Mouse (Mus musculus): ENCODE results near the gene Golt1b.
A peak's percentile ranks its signal among the peaks of the same experiment; 100 is the strongest.
"Not testable (repeated sequence)": the region's sequence is repeated elsewhere in the genome, so short reads cannot be mapped to it uniquely, and the experiment has no call there.

Gene Golt1b

DNA sequence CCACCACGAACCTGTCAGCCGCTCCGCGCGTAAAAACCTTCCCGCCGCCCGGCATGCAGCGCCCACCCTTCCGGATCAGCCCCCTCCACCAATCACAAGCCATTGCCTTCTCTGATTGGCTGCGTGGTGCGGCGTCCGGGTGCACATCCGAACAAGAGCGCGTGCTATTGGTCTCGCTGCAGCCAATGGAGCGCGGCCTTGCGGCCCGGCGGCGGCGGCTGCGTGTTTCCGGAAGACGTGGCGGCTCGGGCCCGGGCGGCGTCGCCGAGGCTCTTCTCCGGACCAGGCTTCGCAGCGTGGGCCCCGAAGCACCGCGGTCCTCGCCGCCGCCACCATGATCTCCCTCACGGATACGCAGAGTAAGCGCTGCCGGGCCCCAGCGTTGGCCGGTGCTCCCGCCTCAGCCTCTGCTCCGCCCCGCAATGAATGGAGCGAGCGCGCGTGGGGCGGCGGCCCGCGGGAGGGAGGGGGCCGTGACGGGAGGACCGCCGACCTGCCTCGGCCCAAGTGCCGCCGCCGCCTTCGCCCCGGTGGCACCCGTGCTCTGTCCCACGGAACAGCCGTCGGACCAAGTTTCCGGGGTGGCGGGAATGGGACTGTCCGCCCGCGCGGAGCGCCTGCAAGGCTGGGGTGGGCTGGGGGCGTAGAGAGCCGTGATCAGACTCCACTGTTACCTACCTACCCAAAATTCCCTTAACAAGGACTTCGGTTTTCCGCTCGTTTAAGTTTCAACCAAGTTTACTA lies at the start of gene Golt1b, which contains the start of gene Recql:
Gene Golt1b (plus strand): TSS at position 211 of the 744 bp plus-strand sequence.
Gene Recql (minus strand): TSS at position 77 of the 744 bp plus-strand sequence.
- DNase-seq (ENCODE audit: low spot score) = peak; percentile 98

DNA sequence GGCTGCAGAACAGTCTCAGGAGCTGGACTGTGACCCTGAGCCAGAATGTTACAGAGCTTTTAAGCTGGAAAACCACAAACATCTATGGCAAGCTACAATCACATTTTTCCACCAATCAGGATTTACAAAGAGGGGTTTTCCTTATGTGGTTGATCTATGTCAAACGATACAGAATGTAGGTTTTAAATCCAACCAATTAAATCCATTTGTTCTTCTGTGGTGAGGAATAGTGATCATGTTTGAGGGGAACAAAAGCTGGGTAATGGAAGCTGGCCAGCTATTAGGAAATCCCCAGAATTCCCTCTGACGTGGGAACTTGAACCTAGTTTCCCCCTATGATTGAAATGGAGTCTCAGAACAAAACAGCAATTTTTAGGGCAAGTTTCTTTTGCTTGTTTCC lies 48.1 kb upstream of the Golt1b start:
- no peak for DNase-seq (ENCODE audit: low spot score)

DNA sequence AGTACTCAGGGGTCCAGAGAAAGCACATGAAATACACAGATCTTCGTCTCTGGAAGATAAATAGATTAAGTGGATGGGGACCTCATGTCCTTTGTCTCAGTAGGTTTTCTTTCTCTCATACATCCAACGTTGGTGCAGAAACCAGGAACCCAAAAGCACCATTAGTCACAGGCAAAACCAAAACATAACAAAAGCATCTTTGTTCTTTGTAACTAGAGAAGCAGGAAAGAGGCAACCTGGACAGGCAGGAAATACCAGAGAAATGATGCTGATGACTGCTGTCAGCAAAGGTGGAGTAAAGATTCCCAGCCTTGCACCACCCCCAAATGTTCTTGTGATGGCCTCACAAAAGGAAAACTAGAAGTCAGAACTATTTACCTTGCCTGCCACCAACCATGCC lies 47.4 kb upstream of the Golt1b start:
- no peak for DNase-seq (ENCODE audit: low spot score)

DNA sequence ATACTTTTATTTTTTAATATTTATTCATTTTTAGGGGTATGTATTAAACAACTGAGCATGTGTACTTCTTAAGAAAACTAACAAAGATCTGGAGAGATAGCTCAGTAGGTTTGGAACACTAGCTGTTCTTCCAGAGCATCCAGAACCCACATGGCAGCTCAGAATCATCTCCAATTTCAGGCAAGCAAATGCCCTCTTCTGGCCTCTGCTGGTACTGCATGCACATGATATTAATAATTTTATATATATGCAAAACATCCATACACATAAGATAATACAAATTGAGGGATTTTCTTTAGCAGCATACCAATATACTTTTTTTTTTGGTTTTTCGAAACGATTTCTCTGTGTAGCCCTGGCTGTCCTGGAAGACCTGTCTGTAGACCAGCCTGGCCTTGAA lies 43.5 kb upstream of the Golt1b start:
- DNase-seq (ENCODE audit: low spot score) = peak; percentile 24

DNA sequence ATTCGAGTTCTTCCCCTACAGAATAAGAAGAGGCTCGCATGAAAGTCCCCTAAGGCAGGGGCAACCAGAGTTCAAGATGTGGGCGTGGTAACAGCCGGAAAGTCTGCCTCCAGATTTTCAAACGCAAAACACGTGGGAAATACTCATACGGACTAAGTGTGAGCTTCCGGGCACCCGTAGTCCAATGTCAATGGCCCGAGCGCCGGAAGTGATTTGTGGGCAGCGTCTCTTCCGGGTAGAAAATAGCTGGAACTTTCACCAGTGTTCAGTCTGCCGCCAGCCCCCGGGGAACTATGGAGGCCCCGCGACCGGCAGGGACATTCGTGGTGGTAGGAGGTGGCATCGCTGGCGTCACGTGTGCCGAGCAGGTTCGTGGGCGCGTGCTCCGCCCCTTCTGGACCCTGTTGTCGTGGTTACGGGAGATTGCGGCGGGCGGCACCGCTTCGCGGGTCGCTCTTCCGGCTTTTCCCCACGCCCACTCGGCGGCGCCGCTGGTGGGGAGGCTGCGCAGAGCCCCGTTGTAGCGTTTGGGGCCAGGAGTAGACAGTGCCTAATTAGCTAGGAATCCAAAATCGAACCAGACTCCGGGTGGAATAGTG lies 41.5 kb upstream of the Golt1b start, which contains the start of gene Pyroxd1:
Gene Pyroxd1 (plus strand): TSS at position 215 of the 599 bp plus-strand sequence.
- DNase-seq (ENCODE audit: low spot score) = peak; percentile 74

DNA sequence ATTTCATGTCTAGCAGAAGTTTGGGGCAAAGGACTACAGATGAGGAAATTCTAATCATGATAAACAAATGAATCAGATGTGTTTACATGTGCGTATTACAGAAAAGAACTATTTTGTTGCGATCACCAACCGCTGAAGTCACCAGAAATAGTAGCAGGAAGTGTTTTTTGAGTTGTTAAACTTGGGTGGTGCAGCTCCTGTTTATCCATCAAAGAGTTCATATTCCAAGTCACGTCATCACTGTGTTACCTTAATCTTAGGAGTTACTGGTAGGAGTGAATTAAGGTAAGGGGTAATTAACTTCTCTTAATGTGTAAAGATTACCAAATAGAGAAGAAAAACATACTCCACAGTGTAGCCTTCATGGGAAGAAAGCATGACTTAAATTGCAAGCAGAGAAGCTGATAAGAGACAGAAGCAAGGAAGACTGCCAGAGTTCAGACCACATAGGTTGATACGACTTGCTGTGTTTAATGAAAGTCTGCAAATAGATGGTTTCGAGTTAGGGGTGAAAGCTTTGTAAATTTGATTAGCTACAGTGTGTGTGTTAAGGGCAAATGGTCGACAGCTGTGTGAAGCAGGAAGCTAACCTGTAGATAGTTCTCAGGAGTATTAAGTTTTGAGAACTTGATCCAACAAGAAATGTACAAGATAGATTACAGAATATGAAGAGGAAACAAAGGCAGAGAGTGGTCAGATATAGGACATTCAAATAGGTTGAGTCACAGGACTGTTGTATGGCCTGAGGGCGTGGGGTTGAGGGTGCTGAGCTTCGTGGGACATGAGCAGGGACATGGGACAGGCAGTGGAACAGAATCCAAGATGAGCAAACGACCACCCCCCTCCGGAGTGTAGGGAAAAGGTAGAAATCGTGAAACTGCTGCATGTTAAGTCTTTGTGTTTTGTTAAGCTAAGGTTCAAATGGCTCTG lies 40.6 kb upstream of the Golt1b start:
- no peak for DNase-seq (ENCODE audit: low spot score)

DNA sequence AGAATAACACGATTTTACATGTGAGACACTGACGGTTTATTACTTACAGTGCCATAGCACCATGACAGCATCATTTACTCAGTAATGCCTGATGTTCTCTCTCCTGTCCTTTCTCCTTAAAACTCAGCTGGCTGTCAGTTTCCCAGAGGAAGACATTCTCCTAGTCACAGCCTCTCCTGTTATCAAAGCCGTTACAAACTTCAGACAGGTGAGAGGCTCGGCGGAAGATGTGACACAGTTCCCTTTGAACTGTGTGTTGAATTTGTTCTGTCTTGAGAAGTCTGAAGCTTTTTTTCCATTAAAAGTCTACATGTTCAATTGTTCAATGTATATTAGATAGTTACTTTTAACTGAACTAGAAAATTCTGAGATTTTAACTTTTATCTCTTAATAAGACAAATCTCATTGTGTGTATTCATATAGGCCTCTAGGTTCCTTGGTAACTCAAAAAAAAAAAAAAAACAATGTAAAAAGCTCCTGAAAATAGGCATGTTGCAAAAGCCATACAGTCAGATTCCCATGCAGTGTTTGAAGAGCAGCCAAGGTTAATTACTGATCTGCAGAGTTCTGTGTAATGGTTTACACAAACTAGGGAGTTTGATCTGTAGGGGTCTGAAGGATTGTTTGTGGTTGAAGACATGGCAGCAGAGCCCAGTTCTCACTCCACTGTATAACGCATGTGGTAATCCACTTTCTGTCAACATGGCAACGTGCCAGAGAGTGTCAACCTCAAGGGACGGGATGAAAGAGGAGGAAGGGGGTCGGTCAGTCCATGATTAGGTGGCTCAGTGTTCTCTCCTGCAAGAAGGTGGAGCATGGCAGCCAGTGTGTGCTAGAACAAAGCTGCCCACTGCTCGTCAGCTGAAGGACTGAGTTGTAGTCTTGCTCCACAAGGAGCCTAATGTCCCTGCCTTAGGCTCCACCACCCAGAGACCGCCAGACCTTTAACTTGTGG lies 39.3 kb upstream of the Golt1b start:
- no peak for DNase-seq (ENCODE audit: low spot score)

DNA sequence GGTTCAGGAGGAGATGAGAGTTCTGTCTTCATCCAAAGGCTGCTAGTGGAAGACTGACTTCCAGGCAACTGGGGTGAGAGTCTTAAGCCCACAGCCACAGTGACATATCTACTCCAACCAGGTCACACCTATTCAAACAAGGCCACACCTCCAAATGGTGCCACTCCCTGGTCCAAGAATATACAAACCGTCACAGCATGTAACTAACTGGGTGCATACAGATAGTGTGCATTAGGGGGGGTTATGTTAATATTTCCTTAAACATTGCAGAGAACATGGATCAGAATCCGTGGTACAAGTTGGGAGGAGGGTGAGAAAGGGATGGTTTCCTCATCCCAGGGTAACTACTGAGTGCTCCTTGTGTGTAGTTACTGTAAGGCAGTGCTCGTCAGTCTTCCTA lies 34.9 kb upstream of the Golt1b start:
- DNase-seq (ENCODE audit: low spot score) = not testable (repeated sequence)

DNA sequence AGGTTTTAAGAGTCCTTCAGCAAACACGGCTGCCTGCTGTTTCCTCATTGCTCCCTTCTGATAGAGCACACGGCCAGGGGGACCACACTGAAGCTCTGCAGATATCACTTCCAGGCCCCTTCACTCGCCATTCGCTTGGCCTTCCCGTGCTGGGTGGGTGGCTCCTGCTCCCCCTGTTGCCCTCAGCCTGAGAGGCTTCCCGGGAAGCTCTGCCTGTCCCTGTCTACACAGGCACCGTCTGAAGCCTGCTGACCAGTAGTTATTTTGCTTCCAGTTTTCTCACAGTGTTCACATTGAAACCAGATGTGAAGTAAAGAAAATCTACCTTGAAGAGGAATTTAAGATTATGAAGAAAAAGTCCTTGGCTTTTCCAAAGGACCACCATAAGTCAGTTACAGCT lies 29.9 kb upstream of the Golt1b start:
- DNase-seq (ENCODE audit: low spot score) = no peak

DNA sequence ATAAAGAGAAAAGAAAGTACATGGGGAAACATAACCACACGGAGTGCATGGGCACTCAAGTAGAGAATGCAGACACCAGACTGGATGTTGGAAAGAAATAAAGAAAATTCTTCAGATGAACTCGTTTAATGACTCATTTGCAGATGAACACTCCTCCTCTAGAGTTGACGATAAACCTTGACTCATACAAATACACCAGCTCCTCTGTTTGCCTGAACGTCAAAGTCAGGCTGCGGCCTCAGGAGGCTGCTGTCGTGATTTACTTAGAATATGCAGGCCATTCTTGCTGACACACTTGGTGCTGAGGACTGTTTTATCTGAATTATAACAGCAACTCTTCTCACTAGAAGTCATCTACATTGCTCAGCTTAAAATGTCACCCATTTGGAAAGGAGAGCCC lies 25.0 kb upstream of the Golt1b start:
- no peak for DNase-seq (ENCODE audit: low spot score)

DNA sequence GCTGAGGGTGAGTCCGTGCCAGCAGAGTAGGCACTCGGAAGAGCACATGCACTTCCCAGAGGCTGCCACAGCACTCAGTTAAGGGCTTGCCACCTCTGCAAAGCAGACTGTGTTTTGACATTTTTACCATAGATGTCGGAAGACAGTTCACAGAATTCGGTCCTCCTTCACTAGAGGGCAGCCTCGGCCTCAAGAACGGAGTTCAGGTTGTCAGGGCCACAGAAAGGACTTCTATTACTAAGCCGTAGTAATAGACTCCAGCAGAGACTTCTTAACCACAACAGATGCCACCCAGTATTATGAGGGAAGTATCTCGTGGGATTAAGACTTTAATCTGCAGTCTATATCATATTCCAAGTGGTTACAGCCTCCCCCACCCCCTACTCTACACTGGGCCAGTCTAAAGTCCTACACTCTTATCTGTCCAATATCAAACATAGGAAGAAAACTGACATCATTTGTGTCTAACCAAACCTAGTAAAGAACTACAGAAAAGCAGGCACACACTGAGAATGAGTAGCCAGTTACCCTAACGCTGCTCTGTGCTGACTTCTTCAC lies 23.9 kb upstream of the Golt1b start:
- DNase-seq (ENCODE audit: low spot score) = no peak

DNA sequence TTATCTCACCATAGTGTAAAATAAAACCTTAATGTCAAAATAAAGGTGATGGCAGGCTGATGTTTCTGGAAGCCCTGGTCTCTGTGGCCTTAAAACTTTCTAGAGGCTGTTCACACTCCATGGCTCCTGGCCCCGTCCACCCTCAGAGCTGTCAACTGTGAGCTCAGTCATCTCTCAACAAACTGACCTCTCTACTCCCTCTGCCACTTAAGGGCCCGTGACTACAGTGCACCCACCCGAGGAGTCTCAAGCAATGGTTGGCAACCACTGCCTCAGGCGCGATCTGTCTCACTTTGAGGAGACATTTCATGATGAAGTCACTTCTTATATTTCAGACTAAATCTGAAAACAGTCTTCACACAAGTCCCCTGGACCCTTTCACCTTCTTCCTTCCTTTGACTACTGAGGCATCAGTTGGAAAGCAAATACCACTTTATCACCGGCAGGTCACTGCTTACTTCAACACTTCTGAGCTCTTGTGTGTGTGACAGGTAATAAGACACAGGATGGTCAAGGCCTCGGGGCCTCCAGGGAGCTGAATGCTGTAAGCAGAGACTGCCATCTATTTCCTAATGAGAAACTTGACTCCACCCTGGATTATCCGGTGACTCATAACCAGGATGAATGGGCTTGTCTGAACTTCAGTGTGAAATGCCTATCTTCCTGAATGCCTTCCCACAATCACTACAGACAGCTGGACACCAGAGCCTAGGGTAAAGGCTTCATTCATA lies 21.1 kb upstream of the Golt1b start:
- DNase-seq (ENCODE audit: low spot score) = no peak

DNA sequence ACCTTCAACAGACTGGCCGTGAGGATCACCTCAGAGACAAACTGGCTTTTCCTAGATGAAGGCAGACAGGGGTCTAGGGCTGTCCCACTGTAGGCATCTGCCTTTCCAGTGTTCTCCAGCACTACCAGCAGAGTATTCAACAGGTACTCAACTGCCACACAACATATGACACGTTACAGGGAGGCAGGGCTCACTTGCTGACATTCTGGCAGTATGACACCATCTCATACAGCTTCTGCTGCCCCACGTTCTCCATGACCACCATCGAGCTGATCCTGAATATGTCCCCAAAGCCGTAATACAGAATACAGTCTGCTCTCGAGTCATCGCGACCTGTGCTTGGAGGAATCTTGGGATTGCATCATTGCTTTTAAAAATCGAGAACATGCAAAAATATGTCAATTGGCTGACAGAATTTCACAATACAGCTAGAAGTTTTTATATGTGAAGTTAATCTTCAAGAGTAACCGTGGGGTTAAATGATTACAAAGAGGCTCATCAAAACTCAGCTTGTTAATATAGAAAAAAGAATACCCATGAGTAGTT lies 20.5 kb upstream of the Golt1b start:
- no peak for DNase-seq (ENCODE audit: low spot score)

DNA sequence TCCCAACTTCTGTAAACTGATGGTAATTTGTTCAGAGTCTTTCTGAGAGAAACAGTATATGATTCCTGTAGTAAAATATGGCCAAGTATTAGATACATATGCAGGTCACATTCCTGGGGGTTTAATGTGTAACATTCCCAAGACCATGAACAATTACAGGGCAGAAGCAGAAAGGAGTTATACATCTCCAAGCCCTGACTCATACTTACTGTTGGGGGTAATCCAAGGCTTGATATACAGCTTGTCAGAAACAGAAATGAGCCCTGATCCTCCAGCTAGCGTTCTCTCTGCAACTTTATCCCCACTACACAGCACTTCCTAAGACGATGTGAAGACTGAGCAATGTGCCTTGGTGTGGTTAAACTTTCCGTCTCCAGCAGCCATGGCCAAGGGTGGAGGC lies 19.5 kb upstream of the Golt1b start:
- no peak for DNase-seq (ENCODE audit: low spot score)

DNA sequence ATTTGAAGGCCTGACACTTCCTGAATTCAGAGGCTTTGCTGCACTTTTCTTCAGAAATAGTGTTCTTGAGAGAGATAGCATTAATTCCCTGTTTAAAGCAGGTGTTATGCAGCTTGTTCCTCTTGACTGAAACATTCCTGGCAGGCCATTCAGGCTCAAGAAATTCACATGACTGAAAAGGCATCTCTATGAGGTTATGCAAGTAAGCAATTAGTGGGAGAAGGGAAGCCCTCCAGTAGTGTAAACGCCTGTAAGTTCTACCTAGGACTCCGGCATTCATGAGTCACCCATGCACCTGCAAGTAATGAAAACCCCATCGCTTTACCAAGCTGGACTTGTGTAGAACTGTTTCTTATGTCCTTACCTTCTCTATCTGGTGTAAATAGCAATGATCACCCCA lies 17.5 kb upstream of the Golt1b start:
- no peak for DNase-seq (ENCODE audit: low spot score)

DNA sequence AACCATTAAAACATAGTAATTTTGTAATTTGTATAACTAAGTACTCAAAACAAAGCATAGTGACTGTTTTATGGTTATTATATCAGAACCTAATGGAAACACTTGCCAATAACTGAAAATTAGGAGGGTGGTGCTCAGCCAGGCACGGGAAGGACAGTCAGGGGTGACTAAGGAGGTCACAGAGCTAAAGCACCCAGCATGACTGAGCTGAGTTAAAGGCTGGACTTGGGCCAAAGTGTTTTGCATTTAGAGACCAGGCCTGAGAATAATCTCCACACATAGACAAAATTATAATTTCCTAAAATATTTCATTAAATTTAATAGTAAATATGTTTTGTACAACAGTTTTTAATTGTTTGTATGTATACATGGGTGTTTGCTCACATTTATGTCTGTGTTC lies 9.9 kb upstream of the Golt1b start:
- DNase-seq (ENCODE audit: low spot score) = no peak

DNA sequence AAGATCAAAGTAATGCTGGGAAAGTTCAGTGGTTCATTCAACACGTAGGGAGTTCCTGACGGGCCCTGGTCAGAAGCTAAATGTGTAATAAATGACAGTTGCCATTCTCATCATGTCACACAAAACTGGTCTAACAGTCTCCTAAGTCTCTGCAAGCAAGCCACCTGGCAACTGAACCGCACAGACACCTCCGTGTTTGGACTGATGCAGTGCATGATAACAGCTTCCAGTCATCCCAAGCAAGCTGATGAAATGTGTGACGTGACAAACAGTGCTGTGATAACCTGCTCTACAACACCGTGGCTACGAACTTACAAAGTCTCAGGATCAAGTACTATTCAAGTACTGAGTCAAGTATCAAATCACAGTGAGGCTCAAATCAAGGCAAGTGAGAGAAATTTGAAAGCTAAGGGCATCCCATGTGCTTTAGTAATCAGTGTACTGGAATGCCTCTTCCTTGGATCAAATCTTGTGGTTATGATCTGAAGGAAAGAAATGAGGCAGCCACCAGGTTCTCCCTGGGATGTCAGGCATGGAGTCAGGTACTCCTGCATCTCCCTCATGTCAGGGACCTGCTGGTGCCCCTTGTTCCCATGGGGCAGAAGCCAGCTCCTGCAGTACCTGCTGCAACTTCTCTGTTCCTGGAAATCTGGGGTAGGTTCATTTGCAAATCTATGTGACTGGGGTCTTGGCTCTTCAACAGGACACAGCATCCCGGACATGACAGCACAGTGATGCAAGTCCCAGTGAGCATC lies 8.3 kb upstream of the Golt1b start:
- DNase-seq (ENCODE audit: low spot score) = no peak

DNA sequence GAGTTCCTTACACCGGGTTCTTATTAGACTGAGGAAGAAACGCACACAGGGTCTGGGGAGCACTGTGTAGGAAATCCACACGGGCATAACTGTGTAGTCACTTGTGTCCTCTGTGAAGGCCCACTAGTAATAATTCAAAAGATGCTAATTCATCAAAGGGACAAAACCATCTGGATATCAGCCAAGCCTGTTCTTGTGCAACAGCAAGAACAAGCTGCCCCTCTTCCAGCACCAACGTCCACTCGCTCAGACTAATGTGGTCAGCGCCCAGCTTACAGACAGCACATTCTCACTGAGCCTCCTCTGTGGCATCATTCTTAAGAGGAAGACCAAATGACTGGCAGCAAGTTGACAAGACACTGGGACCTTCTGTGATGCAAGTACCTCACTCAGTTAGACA lies 7.1 kb upstream of the Golt1b start:
- no peak for DNase-seq (ENCODE audit: low spot score)

DNA sequence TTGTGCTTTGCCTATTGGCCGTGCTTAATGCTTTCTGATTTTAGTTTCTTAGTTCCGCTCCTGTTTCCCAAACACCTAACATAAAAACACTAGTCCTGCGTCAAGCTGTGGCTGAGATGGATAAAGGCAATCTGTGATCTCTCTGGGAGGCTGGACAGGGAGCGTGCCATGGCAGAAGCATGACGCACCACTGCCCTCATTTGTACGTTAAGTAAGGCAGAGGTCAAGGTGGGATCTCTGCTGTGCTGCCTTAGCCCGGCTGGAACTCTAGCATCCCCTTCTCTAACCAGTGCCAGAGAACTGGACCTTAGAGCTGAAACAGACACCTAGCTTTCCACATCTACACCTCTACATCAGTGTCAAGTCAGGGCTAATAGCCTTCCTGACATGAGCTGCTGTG lies 5.4 kb upstream of the Golt1b start:
- no peak for DNase-seq (ENCODE audit: low spot score)

Measured in urinary bladder, postnatal 25 days (tissue).